Mouse (Mus musculus) megakaryocyte, embryonic 14.5 days (primary cell): ENCODE results near the gene Srp68. TPM values are rescaled to one million over a fixed set of nuclear protein-coding genes. Genes with fewer than 3 reads are reported as not detected.
A peak's percentile ranks its signal among the peaks of the same experiment; 100 is the strongest.

ENCODE experiments used
- H3K27me3 ChIP-seq: replicated peaks from 2 replicates; pipeline ENCODE3; 2012; ENCODE audit warnings: inconsistent platforms
- H3K36me3 ChIP-seq: replicated peaks from 2 replicates; pipeline ENCODE3; 2012; ENCODE audit warnings: low read length, inconsistent platforms, mixed read lengths
- H3K4me1 ChIP-seq: 2 replicates; pipeline ENCODE4 v1.6.1; 2012; ENCODE audit warnings: inconsistent platforms
- H3K4me3 ChIP-seq: replicated peaks from 2 replicates; pipeline ENCODE3; 2012; ENCODE audit warnings: moderate library complexity, mild to moderate bottlenecking, inconsistent platforms
- H3K9me3 ChIP-seq: 2 replicates; pipeline ENCODE4 v1.6.1; 2012; ENCODE audit warnings: inconsistent platforms
- FLI1 ChIP-seq: IDR thresholded peaks from 2 replicates; pipeline ENCODE4 v1.6.1; 2012; ENCODE audit warnings: low read length, inconsistent platforms, mixed read lengths
- GATA1 ChIP-seq: IDR thresholded peaks from 3 replicates; pipeline ENCODE4 v1.6.1; 2012; ENCODE audit warnings: mixed read lengths, low read length, inconsistent platforms, borderline replicate concordance
- polyA plus RNA-seq: library from polyadenylated mRNA; stranded (reverse); fragments of >175 nt; gene quantifications from 2 replicates; pipeline ENCODE4 v1.2.3, GENCODE M21; 2012; ENCODE audit warnings: low replicate concordance; ENCODE audit not compliant: insufficient read depth

Srp68 gene
- 4.7 and 34.1 TPM in 2 replicates for polyA plus RNA-seq

GRCm38 (mm10) chr11:116274045-116274666 is at the start of gene Srp68:
Gene Srp68, minus strand, starts transcription at chr11:116274217.
- peaks cover 32% of the 10 kb centered on the region for H3K36me3 ChIP-seq
- H3K4me1 ChIP-seq = peaks cover 45% of the 10 kb centered on the region
- peak within 1 kb of the TSS; percentile 98 for H3K4me3 ChIP-seq
- no peaks in the 10 kb centered on the region for H3K9me3 ChIP-seq
- H3K27me3 ChIP-seq = peaks cover 4% of the 10 kb centered on the region
- TF ChIP-seq GATA1 (no peak), FLI1 (no peak)

GRCm38 (mm10) chr11:116318719-116319659 is 45.0 kb upstream of the Srp68 start:
- TF ChIP-seq FLI1 (no peak), GATA1 (no peak)
- H3K9me3 ChIP-seq = peaks cover 8% of the 10 kb centered on the region
- peak overlapping the region; percentile 93 for H3K4me3 ChIP-seq
- no peaks in the 10 kb centered on the region for H3K36me3 ChIP-seq
- H3K27me3 ChIP-seq = peaks cover 63% of the 10 kb centered on the region
- peaks cover 30% of the 10 kb centered on the region for H3K4me1 ChIP-seq

- Histone ChIP-seq H3K36me3 (no peaks in the 10 kb centered on the region), H3K4me3 (no peak overlapping the region), H3K27me3 (peaks cover 18% of the 10 kb centered on the region), H3K9me3 (peaks cover 5% of the 10 kb centered on the region), H3K4me1 (peaks cover 44% of the 10 kb centered on the region)
- TF ChIP-seq GATA1 = no peak
- TF ChIP-seq FLI1 = no peak
Observed at GRCm38 (mm10) chr11:116312359-116312758, 38.3 kb upstream of the Srp68 start.

- Histone ChIP-seq H3K4me1 (peaks cover 47% of the 10 kb centered on the region), H3K36me3 (no peaks in the 10 kb centered on the region), H3K27me3 (peaks cover 14% of the 10 kb centered on the region), H3K4me3 (no peak overlapping the region), H3K9me3 (no peaks in the 10 kb centered on the region)
- no peak for TF ChIP-seq GATA1
- no peak for TF ChIP-seq FLI1
Observed at GRCm38 (mm10) chr11:116311169-116311568, 37.2 kb upstream of the Srp68 start.

- TF ChIP-seq FLI1 = no peak
- no peak for TF ChIP-seq GATA1
- Histone ChIP-seq H3K9me3 (no peaks in the 10 kb centered on the region), H3K4me1 (peaks cover 45% of the 10 kb centered on the region), H3K36me3 (peaks cover 8% of the 10 kb centered on the region), H3K27me3 (no peaks in the 10 kb centered on the region), H3K4me3 (peak overlapping the region; percentile 38)
Observed at GRCm38 (mm10) chr11:116309601-116310000, 35.6 kb upstream of the Srp68 start.

GRCm38 (mm10) chr11:116307762-116308531 is 33.9 kb upstream of the Srp68 start:
- no peaks in the 10 kb centered on the region for H3K27me3 ChIP-seq
- TF ChIP-seq GATA1 = no peak
- TF ChIP-seq FLI1 = no peak
- no peaks in the 10 kb centered on the region for H3K9me3 ChIP-seq
- H3K36me3 ChIP-seq = peaks cover 24% of the 10 kb centered on the region
- no peak overlapping the region for H3K4me3 ChIP-seq
- H3K4me1 ChIP-seq = peaks cover 44% of the 10 kb centered on the region

GRCm38 (mm10) chr11:116307019-116307725 is 33.2 kb upstream of the Srp68 start, which contains the start of gene Exoc7:
Gene Exoc7, minus strand, starts transcription at chr11:116307233.
- TF ChIP-seq FLI1 (no peak), GATA1 (no peak)
- H3K9me3 ChIP-seq = peaks cover 1% of the 10 kb centered on the region; the same call in 1 of the 2 replicates
- peak within 1 kb of the TSS; percentile 99 for H3K4me3 ChIP-seq
- peaks cover 32% of the 10 kb centered on the region for H3K36me3 ChIP-seq
- H3K27me3 ChIP-seq = no peaks in the 10 kb centered on the region
- H3K4me1 ChIP-seq = peaks cover 37% of the 10 kb centered on the region

GRCm38 (mm10) chr11:116306126-116306982 is 32.3 kb upstream of the Srp68 start:
- peaks cover 36% of the 10 kb centered on the region for H3K4me1 ChIP-seq
- H3K9me3 ChIP-seq = peaks cover 7% of the 10 kb centered on the region; the same call in 1 of the 2 replicates
- peaks cover 40% of the 10 kb centered on the region for H3K36me3 ChIP-seq
- TF ChIP-seq FLI1 (no peak), GATA1 (no peak)
- H3K4me3 ChIP-seq = peak overlapping the region; percentile 99
- H3K27me3 ChIP-seq = no peaks in the 10 kb centered on the region
